ENCODE assay signal across 20 mouse cellular contexts in genomic region chrX:102571186-102571585, GRCm38 (mm10).
A peak's percentile ranks its signal among the peaks of the same experiment; 100 is the strongest.
DNase-seq lines count a peak whose midpoint lies in the region; ATAC-seq lines count a peak whose summit lies in the region.
"Had no signal": no experiment of that assay in that cellular context is flagged by ENCODE, and none has a peak within 500 bp of the region (broad histone marks: within the 10 kb centered on the region; RNA-seq: fewer than 3 reads in every experiment).

No protein-coding gene starts in this region.

- H3K4me3 ChIP-seq in midbrain, embryonic 10.5 days = no peak overlapping the region
- H3K4me3 ChIP-seq: forebrain, embryonic 13.5 days; heart, embryonic 10.5 days; hindbrain, embryonic 13.5 days; intestine, embryonic 15.5 days; myocyte; neural tube, embryonic 15.5 days had no signal

- ATAC-seq in erythroblast, adult 5-6 weeks (replicated peaks; ENCODE audit: low FRiP score, poor library complexity, severe bottlenecking) = no peak
- ATAC-seq: forebrain, embryonic 13.5 days; intestine, embryonic 15.5 days had no signal

- H3K9me3 ChIP-seq in midbrain, embryonic 10.5 days (replicated peaks) = no peaks in the 10 kb centered on the region
- H3K9me3 ChIP-seq: forebrain, embryonic 13.5 days; heart, embryonic 10.5 days; hindbrain, embryonic 13.5 days; intestine, embryonic 15.5 days; neural tube, embryonic 15.5 days had no signal

- no peaks in the 10 kb centered on the region for H3K4me1 ChIP-seq in midbrain, embryonic 10.5 days
- H3K4me1 ChIP-seq: forebrain, embryonic 13.5 days; heart, embryonic 10.5 days; hindbrain, embryonic 13.5 days; intestine, embryonic 15.5 days; neural tube, embryonic 15.5 days had no signal

- 40% methylated on average over 1 of the region's 1 CpGs for WGBS in midbrain, embryonic 10.5 days

- peak; percentile 36 for DNase-seq in urinary bladder, postnatal 14 days (ENCODE audit: low spot score)
- no peak for DNase-seq in urinary bladder, postnatal 10 days (ENCODE audit: low spot score)
- peak; percentile 5 to 37 for DNase-seq in kidney, postnatal 25 days
- peak; percentile 29 for DNase-seq in lung, postnatal 10 days
- DNase-seq in testis, postnatal 10 days (ENCODE audit: low spot score) = no peak
- no peak for DNase-seq in midbrain, embryonic 10.5 days (ENCODE audit: low spot score)
- DNase-seq in gastrocnemius, postnatal 4 days (ENCODE audit: low spot score in 2 of 2) = no peak
- DNase-seq: cerebellum, postnatal 10 days; gastrocnemius, postnatal 14 days; heart, postnatal 10 days; layer of hippocampus, adult 9-11 months; left cerebral cortex, postnatal 4 days; midbrain, embryonic 14.5 days had no signal

- peaks cover 73% of the 10 kb centered on the region for H3K27me3 ChIP-seq in midbrain, embryonic 10.5 days (ENCODE audit: low read depth, poor library complexity, severe bottlenecking)
- H3K27me3 ChIP-seq: forebrain, embryonic 13.5 days had no signal

- no peaks in the 10 kb centered on the region for H3K36me3 ChIP-seq in midbrain, embryonic 10.5 days
- H3K36me3 ChIP-seq: hindbrain, embryonic 13.5 days; intestine, embryonic 15.5 days; neural tube, embryonic 15.5 days had no signal

- no peak overlapping the region for H3K27ac ChIP-seq in midbrain, embryonic 10.5 days (replicated peaks)
- H3K27ac ChIP-seq: forebrain, embryonic 13.5 days; heart, embryonic 10.5 days; hindbrain, embryonic 13.5 days; intestine, embryonic 15.5 days; neural tube, embryonic 15.5 days had no signal

Comparison
In these comparisons a context has a peak if more than half of its experiments do, and no peak if none do; other contexts are left out.
1. DNase-seq: peak in urinary bladder, postnatal 14 days (single experiment), kidney, postnatal 25 days (2 of 2) and lung, postnatal 10 days (single experiment); none in urinary bladder, postnatal 10 days (single experiment), testis, postnatal 10 days (single experiment), midbrain, embryonic 10.5 days (single experiment) and gastrocnemius, postnatal 4 days (0 of 2).